Mouse (Mus musculus): ENCODE data around the gene A930004D18Rik. TPM values are rescaled to one million over a fixed set of nuclear protein-coding genes. Genes with fewer than 3 reads are reported as not detected.
"Not testable (repeated sequence)": the region's sequence is repeated elsewhere in the genome, so short reads cannot be mapped to it uniquely, and the experiment has no call there.

The A930004D18Rik gene
- total RNA-seq, 4 experiments from 2014 or later = 3.8 to 6.3 (median 5.1) TPM

DNA sequence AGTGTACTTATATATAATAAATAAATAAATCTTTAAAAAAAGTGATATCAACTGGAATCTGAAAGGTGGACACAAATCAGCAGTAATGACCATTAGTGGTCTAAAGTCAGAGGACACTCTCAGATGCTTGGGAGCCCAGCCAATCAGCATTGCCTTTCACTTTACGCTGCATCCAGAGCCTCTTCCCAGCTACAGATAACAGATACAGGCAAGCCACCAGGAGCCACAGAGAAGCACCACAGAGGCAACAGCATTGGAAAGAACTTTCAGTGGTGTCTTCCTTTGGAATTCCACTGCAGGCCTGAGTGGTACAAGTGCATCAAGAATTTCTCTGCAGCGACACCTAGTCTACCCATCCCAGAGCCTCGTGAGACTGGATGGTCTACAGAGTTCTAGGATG is 24.7 kb downstream of the A930004D18Rik start:
- DNase-seq (ENCODE audit: low spot score in 2 of 2) = no peak

DNA sequence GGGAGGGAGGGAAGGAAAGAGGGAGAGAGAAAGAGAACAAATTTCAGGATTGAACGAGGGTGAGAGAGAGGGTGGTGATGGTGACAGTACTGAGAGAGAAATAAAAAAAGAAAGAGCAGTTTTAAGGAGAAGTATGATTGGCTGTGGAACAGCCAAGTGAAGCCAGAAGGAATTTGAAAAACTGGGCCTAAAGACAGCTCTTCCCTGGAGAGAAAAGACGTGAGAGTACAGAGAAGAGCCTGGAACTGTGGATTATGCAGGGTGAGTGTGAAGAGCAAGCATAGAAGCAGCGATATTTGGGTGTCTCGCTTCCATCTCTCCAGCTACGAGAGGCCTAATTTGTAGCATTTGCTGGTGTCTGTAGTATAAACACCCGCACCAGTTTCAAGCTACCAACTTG is 26.3 kb downstream of the A930004D18Rik start:
- no peak for DNase-seq (ENCODE audit: low spot score in 2 of 2)

DNA sequence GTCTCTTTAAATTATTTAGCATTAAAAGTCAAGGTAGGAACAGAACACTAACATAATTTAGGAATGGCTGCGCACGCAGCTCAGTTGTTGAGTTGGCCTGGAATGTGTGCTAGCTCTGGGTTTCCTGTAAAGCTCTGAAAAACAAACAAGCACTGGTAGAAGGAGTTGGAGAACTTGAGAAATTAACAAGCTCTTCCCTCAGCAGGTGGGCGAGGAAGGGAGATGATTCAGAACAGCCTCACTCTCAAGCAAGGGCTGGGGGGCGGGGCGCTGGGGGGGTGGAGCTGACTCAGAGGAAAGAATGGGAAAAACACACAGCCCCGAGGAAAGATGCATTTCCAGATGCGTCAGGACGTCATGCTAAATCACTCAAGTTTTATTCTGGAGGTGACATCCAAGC is 32.4 kb downstream of the A930004D18Rik start:
- DNase-seq (ENCODE audit: low spot score in 2 of 2) = no peak

DNA sequence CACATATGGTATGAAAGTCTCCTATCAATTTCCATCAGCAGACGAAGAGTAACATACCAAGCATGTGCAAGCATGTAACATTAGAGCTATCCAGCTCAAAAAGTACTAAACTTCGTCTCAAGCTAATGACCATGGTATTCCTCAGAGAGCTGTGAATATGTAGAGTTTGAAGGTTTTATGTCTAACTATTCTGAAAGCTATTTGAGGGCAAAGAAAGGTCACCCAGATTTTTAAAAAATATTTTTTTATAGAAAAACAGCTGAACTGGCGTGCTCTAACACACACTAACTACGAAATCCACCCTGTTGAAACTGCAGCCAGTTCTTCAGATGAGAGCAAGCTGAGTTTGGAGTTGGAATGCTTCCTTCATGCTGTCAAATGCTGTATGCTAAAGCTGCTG is 33.3 kb downstream of the A930004D18Rik start:
- DNase-seq (ENCODE audit: low spot score in 2 of 2) = no peak

DNA sequence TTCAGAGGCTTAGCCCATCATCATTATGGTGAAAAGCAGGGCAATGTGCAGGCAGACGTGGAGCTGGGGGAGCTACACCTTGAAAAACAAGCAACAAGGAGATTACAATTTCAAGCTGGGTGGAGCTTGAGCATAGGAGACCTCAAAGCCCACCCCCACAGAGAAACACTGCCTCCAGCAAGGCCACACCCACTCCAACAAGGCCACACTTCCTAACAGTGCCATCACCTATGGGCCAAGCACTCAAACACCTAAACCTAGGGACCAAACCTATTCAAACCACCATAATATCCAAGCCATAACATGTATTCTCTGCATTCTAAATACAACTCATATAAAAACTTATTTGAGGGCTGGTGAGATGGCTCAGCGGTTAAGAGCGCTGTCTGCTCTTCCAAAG is 35.2 kb downstream of the A930004D18Rik start:
- no peak for DNase-seq (ENCODE audit: low spot score in 2 of 2)

DNA sequence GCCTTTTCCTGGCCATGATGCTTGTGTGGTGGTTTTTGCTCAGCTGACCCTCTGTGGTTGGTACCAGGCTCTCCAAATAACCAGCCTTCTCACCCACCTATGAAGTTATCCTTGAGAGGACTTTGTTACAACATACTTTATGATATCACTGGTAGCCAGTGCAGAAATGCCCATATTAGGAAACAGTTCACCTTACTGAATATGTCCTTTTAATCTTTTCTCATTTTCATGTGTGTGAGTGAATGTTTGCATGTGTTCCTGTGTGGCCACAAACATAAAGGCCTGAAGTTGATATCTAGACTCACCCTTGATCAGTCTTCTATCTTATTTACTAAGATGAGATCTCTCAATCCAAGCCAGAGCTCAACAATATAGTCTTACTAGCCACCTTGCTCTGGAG is 40.7 kb downstream of the A930004D18Rik start, which contains the start of gene H2al2a:
Gene H2al2a (minus strand): TSS at position 101 of the 400 bp plus-strand sequence.
- DNase-seq (ENCODE audit: low spot score in 2 of 2) = no peak

DNA sequence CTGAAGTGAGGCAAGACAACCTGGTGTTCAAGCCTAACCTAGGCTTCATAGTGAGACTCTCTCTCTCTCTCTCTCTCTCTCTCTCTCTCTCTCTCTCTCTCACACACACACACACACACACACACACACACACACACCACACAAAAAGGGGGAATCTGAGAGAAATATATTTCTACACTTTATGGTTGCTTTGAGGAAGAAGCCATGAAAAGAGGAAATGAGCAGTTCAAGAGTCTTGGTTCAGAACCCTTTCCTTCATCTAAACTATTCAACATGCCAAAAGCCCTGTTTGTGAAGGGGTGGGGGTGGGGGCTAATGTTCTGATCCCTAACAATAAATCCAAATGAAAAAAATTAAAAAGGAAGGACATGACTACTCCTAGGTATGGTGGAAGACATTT is 48.0 kb downstream of the A930004D18Rik start:
- DNase-seq (ENCODE audit: low spot score in 2 of 2) = no peak

DNA sequence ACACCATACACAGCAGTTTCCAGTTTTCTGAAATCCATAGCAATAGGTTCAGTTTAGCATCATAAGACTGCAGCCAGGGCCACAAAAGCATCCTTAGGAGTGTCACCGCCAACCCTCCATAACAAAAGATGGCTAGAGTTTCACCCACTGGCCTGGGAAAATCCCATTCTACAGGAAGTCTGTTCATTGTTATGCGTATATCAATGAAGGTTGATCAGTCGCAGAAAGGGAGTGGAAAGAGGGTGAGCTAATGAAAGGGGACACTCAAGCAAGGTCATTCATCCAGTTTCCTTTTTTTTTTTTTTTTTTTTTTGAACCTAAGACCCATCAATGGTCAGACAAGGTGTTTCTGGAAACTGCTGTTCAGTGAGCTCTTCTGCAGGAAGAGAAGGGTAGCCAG is 48.4 kb downstream of the A930004D18Rik start:
- DNase-seq (ENCODE audit: low spot score in 2 of 2) = no peak

DNA sequence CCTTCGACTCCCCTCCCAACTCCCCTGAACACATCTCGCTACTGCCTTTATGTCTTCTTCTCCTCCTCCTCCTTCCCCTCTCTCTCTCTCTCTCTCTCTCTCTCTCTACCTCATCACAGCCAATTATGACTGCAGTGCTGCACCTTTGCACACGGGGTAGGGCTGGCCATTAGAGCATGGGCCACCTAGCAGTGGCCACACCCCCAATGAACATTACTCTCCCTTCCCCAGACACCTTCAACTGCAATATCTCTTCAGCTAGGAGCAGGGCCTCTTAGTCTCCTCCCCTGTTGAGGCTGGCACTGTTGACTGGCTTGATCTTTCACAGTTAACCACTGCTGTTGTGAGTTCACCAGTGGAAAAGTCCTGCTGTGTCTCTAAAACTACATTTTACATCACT is 50.8 kb downstream of the A930004D18Rik start:
- DNase-seq (ENCODE audit: low spot score in 2 of 2) = no peak

DNA sequence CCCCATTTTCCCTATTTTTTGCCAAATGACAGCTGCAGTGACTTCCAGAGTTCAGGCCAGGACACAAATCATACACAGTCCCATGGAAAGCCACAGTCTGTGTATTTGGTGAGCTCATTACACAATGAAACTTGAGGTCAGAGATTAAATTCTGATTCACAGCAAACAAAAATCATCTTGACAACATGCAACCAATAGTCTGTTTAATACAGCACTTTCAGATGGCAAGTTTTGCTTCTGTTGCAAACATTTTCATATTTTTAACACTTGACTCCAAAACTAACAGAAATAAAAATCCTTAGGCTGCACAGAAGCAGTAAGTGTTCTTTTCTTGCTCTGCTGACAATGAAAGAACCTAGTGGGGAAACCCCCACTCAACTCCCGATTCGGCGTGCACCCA is 52.8 kb downstream of the A930004D18Rik start:
- DNase-seq (ENCODE audit: low spot score in 2 of 2) = no peak

DNA sequence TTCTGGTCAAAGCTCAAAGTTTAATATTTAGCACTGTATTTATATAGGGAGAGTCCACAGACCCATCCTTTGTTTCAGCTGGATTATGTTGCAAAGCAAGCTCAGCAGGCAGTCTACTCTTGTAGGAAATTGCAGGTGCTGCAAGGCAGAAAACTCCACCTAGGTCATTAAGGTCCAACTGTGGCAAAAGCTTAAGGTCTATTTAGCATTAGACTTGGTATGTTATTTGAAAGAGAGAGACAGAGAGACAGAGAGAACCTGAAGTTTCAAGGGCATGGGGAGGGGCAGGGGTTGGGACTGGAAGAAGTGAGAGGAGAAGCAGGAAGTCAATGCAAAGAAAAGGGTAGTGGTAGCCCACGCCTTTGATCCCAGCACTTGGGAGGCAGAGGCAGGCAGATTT is 54.8 kb downstream of the A930004D18Rik start:
- no peak for DNase-seq (ENCODE audit: low spot score in 2 of 2)

DNA sequence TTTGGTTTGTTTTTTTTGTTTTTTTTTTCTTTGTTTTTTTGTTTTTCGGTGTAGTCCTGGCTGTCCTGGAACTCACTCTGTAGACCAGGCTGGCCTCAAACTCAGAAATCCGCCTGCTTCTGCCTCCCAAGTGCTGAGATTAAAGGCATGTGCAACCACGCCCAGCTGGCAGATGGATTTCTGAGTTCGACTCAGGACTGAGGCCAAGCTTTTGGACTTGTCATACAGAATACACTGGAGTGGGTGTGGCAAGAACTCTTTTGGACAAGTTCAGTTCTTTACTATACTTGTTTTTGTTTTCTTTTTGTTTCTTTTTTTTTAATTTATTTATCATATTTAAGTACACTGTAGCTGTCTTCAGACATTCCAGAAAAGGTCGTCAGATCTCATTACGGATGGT is 58.8 kb downstream of the A930004D18Rik start:
- DNase-seq (ENCODE audit: low spot score in 2 of 2) = no peak

DNA sequence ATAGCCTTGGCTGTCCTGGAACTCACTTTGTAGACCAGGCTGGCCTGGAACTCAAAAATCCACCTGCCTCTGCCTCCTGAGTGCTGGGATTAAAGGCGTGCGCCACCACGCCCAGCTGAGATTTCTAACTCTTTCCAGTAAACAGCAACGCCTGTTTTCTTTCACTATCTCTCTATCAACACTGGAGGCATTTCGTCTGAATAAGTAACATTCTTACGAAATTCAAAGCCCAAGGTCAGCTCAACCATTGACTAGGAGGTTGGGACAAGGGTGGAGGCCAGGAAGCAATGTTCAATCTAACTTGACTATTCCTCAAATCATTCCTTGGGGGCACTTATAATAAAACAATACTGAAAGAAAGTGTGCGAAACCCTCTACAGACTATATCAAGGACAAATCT is 59.3 kb downstream of the A930004D18Rik start:
- DNase-seq (ENCODE audit: low spot score in 2 of 2) = not testable (repeated sequence)

DNA sequence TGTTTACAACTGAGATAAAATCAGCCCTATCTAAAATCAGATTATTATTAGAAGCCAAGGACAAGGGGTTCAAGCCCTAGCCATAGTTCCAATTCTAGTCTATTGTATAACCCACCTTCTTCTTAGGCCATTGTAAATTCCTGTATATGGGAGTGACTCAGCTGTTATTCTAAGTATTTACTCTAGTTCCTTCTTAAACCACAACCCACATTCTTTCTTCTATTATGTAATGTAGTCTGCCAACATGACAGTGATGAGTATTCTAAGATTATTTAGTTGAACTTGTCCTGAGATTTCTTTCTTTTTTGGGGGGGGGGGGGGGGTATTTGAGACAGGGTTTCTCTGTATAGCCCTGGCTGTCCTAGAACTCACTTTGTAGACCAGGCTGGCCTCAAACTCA is 59.9 kb downstream of the A930004D18Rik start:
- not testable (repeated sequence) for DNase-seq (ENCODE audit: low spot score in 2 of 2)

DNA sequence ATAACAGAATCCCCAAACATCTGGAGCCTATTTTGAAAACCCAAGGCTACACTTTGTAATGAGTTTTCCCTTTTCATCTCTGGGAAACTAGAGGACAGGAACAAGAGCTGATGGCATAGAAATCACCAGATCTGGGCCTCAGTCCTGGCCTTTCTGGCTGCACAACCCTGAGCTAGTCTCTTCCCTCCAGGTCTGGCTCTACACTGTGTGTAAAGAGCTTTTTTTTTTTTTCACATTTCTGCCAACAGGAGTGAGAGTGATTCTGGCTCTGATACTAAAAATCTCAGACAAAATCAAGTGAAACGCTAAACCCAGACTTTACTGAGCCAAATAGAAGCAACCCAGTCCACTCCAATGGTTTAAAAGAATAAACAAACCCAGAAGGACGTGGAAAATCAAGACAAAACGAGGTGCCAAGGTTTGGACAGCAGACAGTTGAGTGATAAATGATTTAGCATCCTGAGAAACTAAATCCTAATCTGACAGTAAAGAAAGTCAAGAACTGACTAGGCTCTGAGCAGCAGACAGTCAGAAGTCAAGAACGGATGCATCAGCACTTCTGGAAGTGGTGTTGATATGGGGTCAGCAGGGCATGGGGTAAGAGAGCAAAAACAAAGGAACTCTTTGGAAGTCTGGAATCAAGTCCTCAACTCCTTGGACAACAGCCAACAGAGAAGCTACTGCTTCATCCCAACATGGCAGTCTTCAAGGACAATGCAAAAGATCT is 61.8 kb downstream of the A930004D18Rik start:
- DNase-seq (ENCODE audit: low spot score in 2 of 2) = no peak

Small RNAs within 50 kb of the gene (microRNA-seq; reads per million reads assigned to microRNA genes)
- 0.51 to 2.6 reads per million in 2 experiments for gene Mir7655

Other genes with a start within 250 kb of the A930004D18Rik start
- gene H2al2a, start 40.8 kb downstream of the A930004D18Rik start, total RNA-seq (2022) = not detected
- gene Skida1, start 11.3 kb upstream of the A930004D18Rik start, total RNA-seq (2022) = 10 to 100 TPM; 12.9 to 16.1 (median 13.9) TPM
- gene Mllt10, start 17.5 kb upstream of the A930004D18Rik start, total RNA-seq (2022) = 10 to 100 TPM; 52.2 to 67.9 (median 61.5) TPM

All from layer of hippocampus, adult 8-10 months (tissue).